Mouse (Mus musculus) layer of hippocampus, adult 11-12 months (tissue): ENCODE results near the gene Mcm7.
A peak's percentile ranks its signal among the peaks of the same experiment; 100 is the strongest.
"Not testable (repeated sequence)": the region's sequence is repeated elsewhere in the genome, so short reads cannot be mapped to it uniquely, and the experiment has no call there.

Experiments used
- DNase-seq: peaks from one replicate; pipeline ENCODE4 v3.0.0; 2022; ENCODE audit warnings: low spot score

Gene Mcm7

GRCm38 (mm10) chr5:138171695-138172491, at the start of gene Mcm7, which contains the start of gene Ap4m1:
TSS of gene Mcm7 (minus strand) at chr5:138172422.
TSS of gene Ap4m1 (plus strand) at chr5:138172002.
- DNase-seq, result peak; percentile 98

GRCm38 (mm10) chr5:138219864-138220263, 47.6 kb upstream of the Mcm7 start:
- no peak for DNase-seq

GRCm38 (mm10) chr5:138216632-138217031, 44.4 kb upstream of the Mcm7 start:
- not testable (repeated sequence) for DNase-seq

- DNase-seq, result no peak
Observed at GRCm38 (mm10) chr5:138207873-138208272, 35.7 kb upstream of the Mcm7 start.

- DNase-seq, result no peak
Observed at GRCm38 (mm10) chr5:138207253-138207652, 35.0 kb upstream of the Mcm7 start.

GRCm38 (mm10) chr5:138202086-138202485, 29.9 kb upstream of the Mcm7 start:
- DNase-seq, result no peak

GRCm38 (mm10) chr5:138199576-138199975, 27.4 kb upstream of the Mcm7 start:
- no peak for DNase-seq

GRCm38 (mm10) chr5:138195463-138195862, 23.2 kb upstream of the Mcm7 start:
- DNase-seq, result no peak

GRCm38 (mm10) chr5:138194755-138195345, 22.6 kb upstream of the Mcm7 start:
- peak; percentile 22 for DNase-seq

- DNase-seq, result peak; percentile 86
Observed at GRCm38 (mm10) chr5:138193771-138194727, 21.8 kb upstream of the Mcm7 start, which contains the start of gene Mblac1. TSS of gene Mblac1 (plus strand) at chr5:138194314.

GRCm38 (mm10) chr5:138187661-138188306, 15.6 kb upstream of the Mcm7 start:
- DNase-seq, result peak; percentile 81

- DNase-seq, result peak; percentile 80
Observed at GRCm38 (mm10) chr5:138186950-138187638, 14.9 kb upstream of the Mcm7 start, which contains the start of the genes Taf6 and Cnpy4. TSS of gene Taf6 (minus strand) at chr5:138187451. TSS of gene Cnpy4 (plus strand) at chr5:138187485.

GRCm38 (mm10) chr5:138173217-138173616, 995 bp upstream of the Mcm7 start:
- DNase-seq, result no peak

- peak; percentile 94 for DNase-seq
Observed at GRCm38 (mm10) chr5:138170936-138171561, 1.2 kb downstream of the Mcm7 start.

GRCm38 (mm10) chr5:138165594-138165993, 6.6 kb downstream of the Mcm7 start:
- no peak for DNase-seq

- DNase-seq, result no peak
Observed at GRCm38 (mm10) chr5:138163610-138164009, 8.6 kb downstream of the Mcm7 start.

- DNase-seq, result no peak
Observed at GRCm38 (mm10) chr5:138163046-138163445, 9.2 kb downstream of the Mcm7 start.

GRCm38 (mm10) chr5:138160842-138161665, 11.2 kb downstream of the Mcm7 start, which contains the start of gene Cops6:
TSS of gene Cops6 (plus strand) at chr5:138161071.
- DNase-seq, result peak; percentile 94

- no peak for DNase-seq
Observed at GRCm38 (mm10) chr5:138160224-138160762, 11.9 kb downstream of the Mcm7 start.
